Mouse (Mus musculus) neural tube, embryonic 15.5 days (tissue): Measurements from ENCODE around the gene Nr1h3. TPM values are rescaled to one million over a fixed set of nuclear protein-coding genes. Genes with fewer than 3 reads are reported as not detected.
"Not testable (repeated sequence)": the region's sequence is repeated elsewhere in the genome, so short reads cannot be mapped to it uniquely, and the experiment has no call there.

Source experiments
- ATAC-seq: fragments of 200-750 bp; cut with Nextera tagmentation; 2 replicates; pipeline ENCODE4 v1.8.0; 2017; ENCODE audit warnings: mild to moderate bottlenecking, moderate TSS enrichment, moderate library complexity; ENCODE audit not compliant: low FRiP score
- H3K27ac ChIP-seq: fragments of 300-500 bp; sonication (generic); replicated peaks from 2 replicates; pipeline ENCODE4 v1.5.1; 2015; ENCODE audit warnings: mild to moderate bottlenecking, inconsistent platforms
- H3K27me3 ChIP-seq: fragments of 300-500 bp; sonication (generic); replicated peaks from 2 replicates; pipeline ENCODE4 v1.6.1; 2015; ENCODE audit warnings: inconsistent platforms
- H3K36me3 ChIP-seq: fragments of 300-500 bp; sonication (generic); 2 replicates; pipeline ENCODE4 v1.6.1; 2015; ENCODE audit warnings: inconsistent platforms
- H3K4me1 ChIP-seq: fragments of 300-500 bp; sonication (generic); 2 replicates; pipeline ENCODE4 v1.6.1; 2015; ENCODE audit warnings: inconsistent platforms
- H3K4me2 ChIP-seq: fragments of 300-500 bp; sonication (generic); 2 replicates; pipeline ENCODE4 v1.6.1; 2015; ENCODE audit warnings: inconsistent platforms, mild to moderate bottlenecking, moderate library complexity
- H3K4me3 ChIP-seq: fragments of 300-500 bp; sonication (generic); replicated peaks from 2 replicates; pipeline ENCODE4 v1.5.1; 2015; ENCODE audit warnings: mild to moderate bottlenecking, inconsistent platforms
- H3K9ac ChIP-seq: fragments of 300-500 bp; sonication (generic); replicated peaks from 2 replicates; pipeline ENCODE4 v1.6.1; 2015; ENCODE audit warnings: mild to moderate bottlenecking, inconsistent platforms
- H3K9me3 ChIP-seq: fragments of 300-500 bp; sonication (generic); replicated peaks from 2 replicates; pipeline ENCODE4 v1.6.1; 2016; ENCODE audit warnings: inconsistent platforms
- WGBS: fragments of 180-500 bp; shearing (Covaris S2); methylation state at CpG from one replicate; pipeline ENCODE4 v1.1.7; 2015; ENCODE audit warnings: mixed read lengths; 5-methylcytosine and 5-hydroxymethylcytosine counted together
- polyA plus RNA-seq: library from polyadenylated mRNA; unstranded; fragments of >200 nt; fragmentation: Nextera tagmentation; extraction: Ambion mirVana; gene quantifications from 2 replicates; pipeline ENCODE4 v1.2.1, GENCODE M21; 2015

The Nr1h3 gene
- 2.4 and 3.1 TPM in 2 replicates for polyA plus RNA-seq

DNA sequence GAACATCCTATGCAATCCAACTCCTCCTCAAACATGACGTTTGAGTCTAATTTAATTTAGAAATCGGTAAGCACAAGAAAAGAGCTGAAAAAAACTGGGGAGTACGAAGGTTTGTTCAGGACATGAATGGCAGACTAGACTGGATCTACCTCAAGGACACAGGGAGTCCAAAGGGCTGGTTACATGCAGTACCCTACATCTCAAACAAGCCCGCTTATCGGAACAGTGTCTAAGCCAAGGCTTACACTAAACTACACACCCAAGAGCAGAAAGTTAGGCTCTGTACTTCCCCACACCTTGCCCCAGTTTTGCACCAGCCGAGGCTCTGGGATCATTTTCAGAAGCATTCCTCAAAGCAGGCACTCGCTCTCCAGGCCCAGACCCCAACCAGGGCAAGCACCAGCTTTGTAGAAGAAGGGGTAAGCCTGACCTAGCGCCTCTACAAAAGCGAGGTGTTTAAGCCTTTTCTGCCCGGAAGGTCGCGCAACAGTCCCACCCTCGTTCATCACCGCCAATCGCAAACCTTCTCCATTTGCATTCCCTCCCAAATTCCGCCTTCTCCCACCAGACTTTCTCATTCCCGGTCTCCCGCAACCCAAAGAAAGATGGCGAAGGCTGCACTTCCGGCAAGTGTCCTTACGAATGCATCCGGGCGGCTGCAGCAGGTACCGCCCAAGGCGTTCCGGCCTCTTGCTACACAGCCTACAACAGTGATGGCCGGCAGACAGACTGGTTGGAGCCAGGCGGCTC, at the start of gene Nr1h3, which contains the start of gene Acp2:
Gene Nr1h3, minus strand, starts transcription at position 613 of the 750 bp plus-strand sequence.
Gene Acp2, plus strand, starts transcription at position 664 of the 750 bp plus-strand sequence.
- ATAC-seq: peak; percentile 95
- peak within 1 kb of the TSS; percentile 93 for H3K27ac ChIP-seq
- 3% methylated on average over 28 of the region's 28 CpGs for WGBS
- peak within 1 kb of the TSS; percentile 63 for H3K9ac ChIP-seq
- H3K4me2 ChIP-seq: peak within 1 kb of the TSS; percentile 74
- peaks cover 16% of the 10 kb centered on the region for H3K36me3 ChIP-seq
- H3K9me3 ChIP-seq: no peaks in the 10 kb centered on the region
- peaks cover 32% of the 10 kb centered on the region for H3K4me1 ChIP-seq
- no peaks in the 10 kb centered on the region for H3K27me3 ChIP-seq
- peak within 1 kb of the TSS; percentile 56 for H3K4me3 ChIP-seq

DNA sequence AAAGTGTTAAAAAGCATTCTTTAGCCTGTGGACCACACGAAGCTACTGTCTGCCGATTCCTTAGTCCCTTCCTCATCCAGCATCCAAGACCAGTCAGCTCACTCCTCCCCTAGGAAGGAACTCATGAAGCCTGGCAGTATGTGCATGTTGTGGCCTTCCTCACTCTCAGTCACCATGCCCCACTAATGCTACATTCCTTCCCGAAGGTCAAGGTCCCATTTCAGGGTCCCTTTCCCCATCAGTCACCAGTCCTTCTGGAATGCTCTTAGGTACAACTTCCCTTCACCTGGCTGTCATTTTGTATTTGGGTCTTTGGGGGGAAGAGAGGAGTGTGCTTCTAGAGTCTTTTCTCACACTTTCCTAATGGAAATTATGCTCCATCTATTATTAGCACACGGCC, 49.4 kb upstream of the Nr1h3 start:
- Histone ChIP-seq H3K36me3 (no peaks in the 10 kb centered on the region), H3K9ac (no peak overlapping the region), H3K27ac (no peak overlapping the region), H3K9me3 (no peaks in the 10 kb centered on the region), H3K4me3 (no peak overlapping the region), H3K4me2 (no peak overlapping the region), H3K27me3 (peaks cover 32% of the 10 kb centered on the region), H3K4me1 (peaks cover 25% of the 10 kb centered on the region)
- 79% methylated on average over 4 of the region's 4 CpGs for WGBS
- no peak for ATAC-seq

DNA sequence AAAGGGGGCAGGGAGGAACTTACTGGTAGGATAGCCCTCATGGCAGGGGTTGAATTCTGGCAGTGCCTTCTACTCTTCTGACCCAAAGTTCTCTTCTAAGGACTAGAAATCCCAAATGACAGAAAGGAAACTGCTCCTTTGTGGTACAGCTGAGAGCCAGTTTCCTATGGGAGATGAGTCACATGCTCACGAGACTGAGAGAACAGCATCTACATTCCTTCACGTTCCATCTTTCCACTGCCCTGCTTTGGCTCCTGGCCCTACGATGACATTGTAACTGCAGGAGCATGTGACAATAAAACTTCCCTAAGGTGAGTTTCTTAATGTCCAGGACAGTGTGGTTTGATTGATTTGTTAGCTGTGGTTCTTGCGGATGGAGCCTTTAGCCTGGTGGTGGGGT, 45.7 kb upstream of the Nr1h3 start:
- 89% methylated on average over 4 of the region's 4 CpGs for WGBS
- no peak overlapping the region for H3K9ac ChIP-seq
- ATAC-seq: no peak
- no peak overlapping the region for H3K4me3 ChIP-seq
- no peaks in the 10 kb centered on the region for H3K4me1 ChIP-seq
- no peaks in the 10 kb centered on the region for H3K9me3 ChIP-seq
- H3K27ac ChIP-seq: no peak overlapping the region
- 0 out of 2 replicates have a peak, but pooled peaks cover 5% of the 10 kb centered on the region for H3K27me3 ChIP-seq
- no peak overlapping the region for H3K4me2 ChIP-seq
- H3K36me3 ChIP-seq: no peaks in the 10 kb centered on the region

DNA sequence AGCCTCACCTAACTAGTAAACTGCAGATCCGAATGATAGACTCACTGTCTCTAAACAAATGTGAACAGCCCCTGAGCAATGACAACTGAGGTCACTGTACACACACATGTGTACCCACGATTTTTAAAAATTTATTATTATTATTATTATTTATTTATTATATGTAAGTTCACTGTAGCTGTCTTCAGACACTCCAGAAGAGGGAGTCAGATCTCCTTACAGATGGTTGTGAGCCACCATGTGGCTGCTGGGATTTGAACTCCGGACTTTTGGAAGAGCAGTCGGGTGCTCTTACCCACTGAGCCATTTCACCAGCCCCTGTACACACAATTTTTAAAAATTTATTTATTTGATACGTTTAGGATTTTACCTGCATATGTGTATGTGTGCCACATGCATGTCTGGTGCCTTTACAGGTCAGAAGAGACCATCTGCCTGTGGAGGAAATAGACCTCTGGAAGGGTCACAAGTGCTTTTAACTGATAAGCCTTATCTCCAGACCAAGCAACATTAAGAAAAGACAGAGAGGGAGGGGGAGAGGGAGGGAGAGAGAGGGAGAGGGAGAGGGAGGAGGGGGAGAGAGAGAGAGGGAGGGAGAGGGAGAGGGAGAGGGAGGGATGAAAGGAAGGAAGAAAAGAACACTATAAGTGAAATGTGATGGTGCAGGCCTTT, 42.1 kb upstream of the Nr1h3 start:
- H3K4me2 ChIP-seq: no peak overlapping the region
- no peak overlapping the region for H3K9ac ChIP-seq
- H3K36me3 ChIP-seq: no peaks in the 10 kb centered on the region
- no peak overlapping the region for H3K27ac ChIP-seq
- H3K4me1 ChIP-seq: no peaks in the 10 kb centered on the region
- ATAC-seq: no peak
- H3K9me3 ChIP-seq: no peaks in the 10 kb centered on the region
- H3K4me3 ChIP-seq: no peak overlapping the region
- H3K27me3 ChIP-seq: no peaks in the 10 kb centered on the region
- WGBS: 85% methylated on average over 5 of the region's 5 CpGs

DNA sequence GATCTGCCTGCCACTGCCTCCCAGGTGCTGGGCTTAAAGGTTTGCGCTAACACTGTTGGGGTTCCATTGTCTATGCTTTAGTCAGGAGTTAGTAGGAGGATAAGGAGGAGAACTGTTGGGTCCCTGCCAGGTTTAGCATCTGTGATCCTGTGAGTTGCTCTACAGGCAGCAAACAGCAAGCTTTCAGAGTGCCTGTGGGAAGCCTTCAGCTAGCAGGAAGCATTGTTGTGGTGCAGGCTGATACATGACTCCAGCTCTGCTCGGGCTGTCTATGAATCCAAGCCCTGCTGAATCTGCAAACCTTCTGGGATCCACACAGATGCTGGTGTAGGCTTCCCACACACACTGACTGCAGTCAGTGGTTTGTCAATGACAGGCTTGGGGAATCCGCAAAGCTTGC, 40.8 kb upstream of the Nr1h3 start:
- 45% methylated on average over 3 of the region's 3 CpGs for WGBS
- H3K4me2 ChIP-seq: no peak overlapping the region
- H3K27ac ChIP-seq: no peak overlapping the region
- ATAC-seq: no peak
- no peaks in the 10 kb centered on the region for H3K27me3 ChIP-seq
- no peaks in the 10 kb centered on the region for H3K9me3 ChIP-seq
- no peak overlapping the region for H3K9ac ChIP-seq
- no peaks in the 10 kb centered on the region for H3K36me3 ChIP-seq
- H3K4me3 ChIP-seq: no peak overlapping the region
- no peaks in the 10 kb centered on the region for H3K4me1 ChIP-seq

DNA sequence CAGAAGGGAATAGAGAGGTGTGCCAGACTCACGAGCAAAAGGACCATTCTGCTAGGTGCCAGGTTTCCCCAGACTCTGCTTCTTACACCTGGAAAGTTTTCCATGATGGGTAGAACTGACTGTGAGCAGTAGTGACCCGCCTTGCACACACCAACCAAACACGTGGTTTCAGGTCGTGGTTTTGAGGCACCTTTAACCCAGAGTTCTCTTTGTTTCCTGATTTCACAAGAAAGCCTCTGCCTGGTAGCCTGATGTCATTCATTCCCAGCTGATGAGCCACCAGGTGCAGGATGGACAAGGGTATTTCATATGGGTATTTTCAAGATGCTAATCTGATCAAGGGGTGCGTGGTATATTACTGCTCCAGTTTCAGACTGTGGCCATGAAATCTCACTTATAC, 39.9 kb upstream of the Nr1h3 start:
- H3K4me2 ChIP-seq: no peak overlapping the region
- no peak for ATAC-seq

DNA sequence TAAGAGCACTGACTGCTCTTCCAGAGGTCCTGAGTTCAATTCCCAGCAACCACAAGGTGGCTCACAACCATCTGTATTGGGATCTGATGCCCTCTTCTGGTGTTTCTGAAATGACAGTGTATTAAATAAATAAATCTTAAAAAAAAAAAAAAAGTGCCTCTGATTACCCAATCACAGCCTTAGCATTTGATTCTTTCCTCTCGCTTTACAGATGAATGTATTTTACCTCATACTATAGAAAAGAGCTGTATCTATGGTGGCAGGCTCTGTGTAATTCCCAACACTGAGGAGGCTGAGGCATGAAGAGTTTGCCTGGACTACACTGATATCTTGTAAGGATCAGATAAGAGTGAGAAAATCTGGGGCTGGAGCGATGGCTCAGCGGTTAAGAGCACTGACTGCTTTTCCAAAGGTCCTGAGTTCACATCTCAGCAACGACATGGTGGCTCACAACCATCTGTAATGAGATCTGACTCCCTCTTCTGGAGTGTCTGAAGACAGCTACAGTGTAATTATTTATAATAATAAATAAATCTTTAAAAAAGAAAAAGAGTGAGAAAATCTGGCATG, 35.0 kb upstream of the Nr1h3 start:
- 18% methylated on average over 4 of the region's 4 CpGs for WGBS

More for the DNA sequence above, 39.9 kb upstream of the Nr1h3 start:
- WGBS: 58% methylated on average over 5 of the region's 5 CpGs
- Histone ChIP-seq H3K27ac (no peak overlapping the region), H3K4me3 (no peak overlapping the region), H3K9me3 (no peaks in the 10 kb centered on the region), H3K9ac (no peak overlapping the region), H3K4me1 (no peaks in the 10 kb centered on the region), H3K27me3 (no peaks in the 10 kb centered on the region), H3K36me3 (no peaks in the 10 kb centered on the region)

DNA sequence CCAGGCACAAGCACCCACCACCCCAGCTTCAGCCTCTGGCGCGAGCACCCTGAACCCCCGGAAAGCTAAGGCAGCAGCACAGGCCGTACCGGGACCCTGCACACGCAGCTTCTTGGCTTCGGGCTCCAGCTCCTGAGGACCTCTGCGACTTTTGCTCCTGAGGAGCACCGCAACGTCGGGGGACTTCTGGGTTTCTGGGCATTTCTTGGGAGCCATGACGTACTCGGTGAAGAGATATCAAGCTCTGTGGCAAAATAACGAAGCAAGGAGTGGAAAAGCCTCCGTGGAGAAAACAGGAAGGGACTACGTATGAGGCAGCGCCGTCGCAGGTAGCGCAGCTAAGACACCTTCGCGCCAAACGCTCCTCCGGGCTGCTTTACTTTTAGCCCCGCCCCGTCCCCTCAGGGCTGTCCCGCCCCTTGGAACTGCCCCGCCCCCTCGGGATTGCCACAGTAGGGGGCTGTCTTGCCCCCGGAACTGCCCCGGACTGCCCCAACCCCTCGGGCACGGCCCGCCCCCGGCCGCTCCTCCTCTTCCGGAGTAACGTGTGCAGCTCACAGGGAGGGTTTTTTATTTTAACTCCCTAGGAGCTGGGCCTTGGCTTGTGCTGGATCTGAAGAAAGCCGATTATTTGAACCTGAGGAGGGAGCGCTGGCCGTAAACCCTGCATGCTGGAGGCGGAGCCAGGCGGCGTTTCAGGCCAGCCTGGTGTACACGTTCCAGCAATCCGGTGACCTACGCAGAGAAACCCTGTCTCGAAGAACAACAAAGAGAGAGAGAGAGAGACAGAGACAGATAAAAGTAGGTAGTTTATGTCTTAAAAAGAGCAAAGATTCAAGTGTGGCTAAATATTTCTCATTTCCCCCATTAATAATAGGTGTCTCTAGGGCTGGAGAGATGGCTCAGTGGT, 34.2 kb upstream of the Nr1h3 start, which contains the start of gene Ddb2:
Gene Ddb2, minus strand, starts transcription at position 382 of the 910 bp plus-strand sequence.
- Histone ChIP-seq H3K9ac (peak within 1 kb of the TSS; percentile 64), H3K4me3 (peak within 1 kb of the TSS; percentile 61), H3K4me2 (peak within 1 kb of the TSS; percentile 88), H3K27ac (peak within 1 kb of the TSS; percentile 93), H3K36me3 (peaks cover 10% of the 10 kb centered on the region; the same call in 1 of the 2 replicates), H3K27me3 (no peaks in the 10 kb centered on the region), H3K4me1 (peaks cover 7% of the 10 kb centered on the region), H3K9me3 (no peaks in the 10 kb centered on the region)
- under 1% methylated on average over 47 of the region's 48 CpGs for WGBS
- peak; percentile 98 for ATAC-seq

More for the DNA sequence above, 35.0 kb upstream of the Nr1h3 start:
- ATAC-seq: peak; percentile 73
- H3K36me3 ChIP-seq, H3K9me3 ChIP-seq, H3K27me3 ChIP-seq, H3K4me1 ChIP-seq, H3K9ac ChIP-seq: not testable (repeated sequence)
- peak overlapping the region; percentile 61 for H3K4me3 ChIP-seq
- peak overlapping the region; percentile 93 for H3K27ac ChIP-seq
- peak overlapping the region; percentile 88 for H3K4me2 ChIP-seq

DNA sequence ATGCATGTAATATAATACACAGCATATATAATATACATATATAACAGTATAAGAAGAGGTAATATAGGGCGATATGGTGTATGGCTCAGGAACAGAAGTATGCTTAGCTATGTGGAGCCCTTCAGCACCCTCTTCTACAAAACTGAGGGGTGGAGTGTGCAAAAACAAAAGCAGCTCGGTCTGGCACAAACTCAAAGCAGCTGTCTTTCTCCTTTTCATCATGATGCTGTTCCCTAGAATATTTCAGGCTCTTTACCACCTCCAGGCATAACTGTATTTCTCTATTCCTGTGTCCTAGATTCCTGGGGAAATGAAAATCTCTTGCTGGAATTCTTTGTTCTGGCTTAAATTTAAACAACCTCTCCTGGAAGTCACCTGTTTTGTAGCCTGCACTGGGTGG, 27.1 kb upstream of the Nr1h3 start:
- no peak overlapping the region for H3K4me3 ChIP-seq
- H3K36me3 ChIP-seq: peaks cover 12% of the 10 kb centered on the region; the same call in 1 of the 2 replicates
- WGBS: 83% methylated on average over 2 of the region's 2 CpGs
- H3K27ac ChIP-seq: no peak overlapping the region
- no peak overlapping the region for H3K9ac ChIP-seq
- no peaks in the 10 kb centered on the region for H3K4me1 ChIP-seq
- ATAC-seq: no peak
- H3K9me3 ChIP-seq: no peaks in the 10 kb centered on the region
- H3K27me3 ChIP-seq: no peaks in the 10 kb centered on the region
- H3K4me2 ChIP-seq: no peak overlapping the region

DNA sequence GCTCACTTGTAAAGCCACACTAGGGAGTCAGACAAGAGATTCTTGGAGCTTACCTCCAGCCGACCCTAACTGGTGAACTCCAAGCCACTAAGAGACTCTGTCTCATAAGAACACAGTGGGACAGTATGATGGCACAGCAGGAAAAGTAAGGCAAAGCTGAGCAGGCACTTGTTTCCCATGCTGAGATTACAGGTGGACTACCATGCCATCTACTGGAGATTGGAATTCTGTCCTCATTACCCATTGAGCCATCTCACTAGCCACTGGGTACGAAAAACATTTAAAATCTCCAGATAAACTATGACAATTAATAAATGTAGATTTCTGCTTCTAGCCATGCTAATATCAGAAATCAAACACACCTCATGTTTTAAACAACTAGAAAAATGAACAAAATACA, 21.0 kb upstream of the Nr1h3 start:
- Histone ChIP-seq H3K4me3 (no peak overlapping the region), H3K27me3 (no peaks in the 10 kb centered on the region), H3K4me1 (no peaks in the 10 kb centered on the region), H3K27ac (no peak overlapping the region), H3K9me3 (no peaks in the 10 kb centered on the region), H3K9ac (no peak overlapping the region), H3K36me3 (0 out of 2 replicates have a peak, but pooled peaks cover 4% of the 10 kb centered on the region), H3K4me2 (no peak overlapping the region)
- WGBS: 90% methylated on average over 2 of the region's 2 CpGs
- ATAC-seq: no peak

DNA sequence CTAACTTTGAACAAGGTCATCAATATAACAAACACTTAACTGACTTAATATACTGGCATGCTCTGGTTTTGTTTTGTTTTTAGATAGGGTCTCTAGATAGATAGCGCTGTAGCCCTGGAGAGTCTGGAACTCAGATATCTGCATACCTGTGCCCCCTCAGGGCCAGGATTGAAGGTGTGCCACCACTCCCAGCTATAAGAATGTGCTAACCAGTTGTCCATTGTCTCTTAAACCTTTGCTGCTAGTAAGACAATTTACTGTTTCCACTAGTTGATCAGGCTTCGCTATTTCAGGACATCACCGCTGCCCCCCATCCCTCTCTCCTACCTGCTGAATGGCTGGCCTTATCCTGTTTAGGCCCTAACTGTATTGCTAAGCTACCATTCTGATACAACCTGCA, 17.9 kb upstream of the Nr1h3 start:
- Histone ChIP-seq H3K4me1 (0 out of 2 replicates have a peak, but pooled peaks cover 4% of the 10 kb centered on the region), H3K4me2 (no peak overlapping the region), H3K27ac (no peak overlapping the region), H3K36me3 (peaks cover 20% of the 10 kb centered on the region; the same call in 1 of the 2 replicates), H3K9me3 (no peaks in the 10 kb centered on the region), H3K9ac (no peak overlapping the region), H3K4me3 (no peak overlapping the region), H3K27me3 (no peaks in the 10 kb centered on the region)
- 93% methylated on average over 3 of the region's 3 CpGs for whole genome bisulfite sequencing
- ATAC-seq: no peak
